Mouse (Mus musculus) kidney, adult 2 months (tissue): ENCODE measurements around the gene Slc2a10.

Experiments used
- CTCF ChIP-seq: fragments of 200-500 bp; conservative IDR thresholded peaks from 2 replicates; pipeline ENCODE4 v1.5.1; 2011; ENCODE audit warnings: low read depth, mild to moderate bottlenecking, control low read depth, low read length, moderate library complexity, mixed read lengths; ENCODE audit not compliant: insufficient read depth, insufficient read length
- POLR2A ChIP-seq: fragments of 200-500 bp; IDR thresholded peaks from one replicate; pipeline ENCODE4 v1.6.1; 2011; ENCODE audit warnings: low read depth, low read length, control low read depth

GRCm38 (mm10) chr2:165458189-165458588 lies 45.4 kb upstream of the Slc2a10 start:
- TF ChIP-seq POLR2A (no peak), CTCF (no peak)
